Mouse (Mus musculus) liver, embryonic 14.5 days (tissue): ENCODE measurements at regions not wholly inside any gene's neighbourhood (a gene's known extent, or its start where the extent isn't known, plus 50 kb on each side); places are given as distances from the start of the nearest gene placed in this dataset.

Experiments used
- CTCF ChIP-seq: IDR thresholded peaks from 2 replicates; pipeline ENCODE4 v1.5.1; 2016; ENCODE audit warnings: antibody characterized with exemption, low read depth, control low read depth
- EP300 ChIP-seq: IDR thresholded peaks from 2 replicates; pipeline ENCODE4 v1.6.1; 2016; ENCODE audit warnings: antibody characterized with exemption, low read depth

DNA sequence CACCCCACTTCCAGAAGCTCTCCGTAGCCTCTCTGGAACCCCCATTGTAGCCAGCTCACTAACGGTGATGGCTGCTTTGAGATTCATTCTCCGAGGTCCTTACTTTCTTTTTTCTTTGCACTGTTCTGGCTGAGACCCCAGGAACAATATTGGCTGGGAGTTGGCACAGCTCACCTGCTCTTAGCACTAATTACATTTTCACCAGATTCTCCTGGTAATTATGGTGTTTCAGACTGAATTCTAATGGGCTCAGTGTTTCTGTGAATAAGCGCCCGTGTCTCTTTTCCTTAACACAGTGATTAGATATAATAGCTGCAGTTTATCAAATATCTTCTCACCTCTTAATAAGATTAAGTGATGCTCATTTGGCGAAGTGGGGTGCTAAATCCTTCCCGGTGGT, 509.2 kb upstream of the Adamts16 start:
- TF ChIP-seq CTCF (no peak), EP300 (no peak)
